Mouse (Mus musculus): ENCODE results near the gene Ndufa13. TPM values are rescaled to one million over a fixed set of nuclear protein-coding genes. Genes with fewer than 3 reads are reported as not detected.
A peak's percentile ranks its signal among the peaks of the same experiment; 100 is the strongest.

Gene Ndufa13
- polyA plus RNA-seq, 1 experiment: 184 TPM

- H3K27ac ChIP-seq (ENCODE audit: insufficient read depth, low read length): no peak overlapping the region
- TF ChIP-seq POLR2A (IDR thresholded peaks at IDR 0.05; ENCODE audit: extremely low read depth, insufficient read depth, low read length) (no peak), CTCF (IDR thresholded peaks at IDR 0.05; ENCODE audit: extremely low read depth, insufficient read depth, low read length) (no peak)
- H3K4me3 ChIP-seq (ENCODE audit: insufficient read depth, low read length): no peak overlapping the region
- peaks cover 12% of the 10 kb centered on the region for H3K4me1 ChIP-seq (ENCODE audit: control insufficient read depth, insufficient read depth, low read length)
Measured at GRCm38 (mm10) chr8:69897857-69898256, 4.5 kb downstream of the Ndufa13 start.

- no peak for TF ChIP-seq CTCF (IDR thresholded peaks at IDR 0.05; ENCODE audit: extremely low read depth, insufficient read depth, low read length)
- TF ChIP-seq POLR2A (IDR thresholded peaks at IDR 0.05; ENCODE audit: extremely low read depth, insufficient read depth, low read length): no peak
- Histone ChIP-seq H3K4me3 (ENCODE audit: insufficient read depth, low read length) (no peak overlapping the region), H3K27ac (ENCODE audit: insufficient read depth, low read length) (no peak overlapping the region), H3K4me1 (ENCODE audit: control insufficient read depth, insufficient read depth, low read length) (peaks cover 9% of the 10 kb centered on the region)
Measured at GRCm38 (mm10) chr8:69895772-69896451, 6.4 kb downstream of the Ndufa13 start.

DNA sequence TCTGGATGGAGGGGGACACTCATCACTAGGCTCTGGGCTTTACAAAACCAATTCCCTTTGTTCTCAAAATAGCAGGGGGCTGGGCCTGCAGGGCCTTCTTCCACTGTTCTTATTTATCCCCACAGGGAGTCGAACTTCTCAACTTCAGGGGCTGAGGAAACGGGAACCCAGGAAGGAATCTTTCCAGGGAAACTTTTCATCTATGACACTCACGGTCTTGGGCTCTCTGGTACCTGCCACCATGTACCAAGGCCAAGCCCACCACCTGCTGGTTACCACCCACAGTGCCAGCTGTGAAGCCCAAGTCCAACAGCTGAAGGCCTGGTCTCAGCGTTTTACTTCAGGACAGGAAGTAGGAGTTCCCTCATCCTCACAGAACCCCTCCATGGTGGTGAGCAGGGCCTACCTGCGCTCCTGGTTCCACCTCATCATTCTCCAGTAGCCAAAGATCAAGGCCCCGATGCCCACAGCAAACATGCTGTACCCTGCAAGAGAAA, 7.5 kb downstream of the Ndufa13 start:
- no peak overlapping the region for H3K4me3 ChIP-seq (ENCODE audit: insufficient read depth, low read length)
- no peak overlapping the region for H3K27ac ChIP-seq (ENCODE audit: insufficient read depth, low read length)
- H3K4me1 ChIP-seq (ENCODE audit: control insufficient read depth, insufficient read depth, low read length): peaks cover 4% of the 10 kb centered on the region
- TF ChIP-seq POLR2A (IDR thresholded peaks at IDR 0.05; ENCODE audit: extremely low read depth, insufficient read depth, low read length): no peak
- TF ChIP-seq CTCF (IDR thresholded peaks at IDR 0.05; ENCODE audit: extremely low read depth, insufficient read depth, low read length): no peak

DNA sequence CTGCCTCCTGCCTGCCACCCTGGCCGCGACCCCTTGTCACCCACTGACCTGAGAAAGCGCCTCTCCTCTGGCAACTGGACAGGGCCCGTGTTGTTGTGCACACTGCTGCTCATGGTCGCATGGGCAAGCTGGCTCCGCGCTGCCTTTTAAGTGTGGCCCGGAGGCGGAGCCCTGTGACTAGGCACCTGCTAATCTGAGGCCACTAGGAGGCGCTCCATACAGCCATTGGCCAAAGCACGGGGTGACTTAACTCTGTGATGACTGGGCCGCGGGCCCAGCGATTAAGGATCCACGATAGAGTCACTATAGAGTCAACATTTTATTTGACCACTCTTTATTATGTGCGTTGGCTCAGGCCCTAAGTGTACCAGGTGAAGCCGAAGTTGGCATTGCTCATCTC, 8.5 kb downstream of the Ndufa13 start:
- H3K4me3 ChIP-seq (ENCODE audit: insufficient read depth, low read length): no peak overlapping the region
- peaks cover 4% of the 10 kb centered on the region for H3K4me1 ChIP-seq (ENCODE audit: control insufficient read depth, insufficient read depth, low read length)
- H3K27ac ChIP-seq (ENCODE audit: insufficient read depth, low read length): no peak overlapping the region
- TF ChIP-seq POLR2A (IDR thresholded peaks at IDR 0.05; ENCODE audit: extremely low read depth, insufficient read depth, low read length) (no peak), CTCF (IDR thresholded peaks at IDR 0.05; ENCODE audit: extremely low read depth, insufficient read depth, low read length) (peak; percentile 37)

DNA sequence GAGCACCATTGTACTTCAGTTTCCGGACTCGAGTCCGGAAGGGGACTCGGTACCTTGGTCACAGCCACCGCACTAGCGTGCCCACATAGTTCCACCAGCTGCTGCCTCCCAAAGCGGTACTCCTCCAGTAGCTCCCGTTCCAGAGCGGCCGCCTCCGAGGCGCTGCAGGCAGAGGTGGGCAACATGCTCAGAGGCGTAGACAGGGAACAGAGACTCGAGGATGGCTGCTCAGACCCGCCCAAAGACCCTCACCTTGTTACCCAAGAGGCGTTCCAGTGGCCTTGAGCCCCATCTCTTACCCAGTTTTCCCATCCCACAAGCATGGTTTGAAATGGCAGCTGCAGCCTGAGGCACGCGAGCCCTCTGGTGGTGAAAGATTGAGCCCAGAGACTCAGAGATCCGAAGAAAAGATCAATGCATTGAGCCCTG, 11.5 kb downstream of the Ndufa13 start:
- H3K27ac ChIP-seq (ENCODE audit: insufficient read depth, low read length): no peak overlapping the region
- no peak overlapping the region for H3K4me3 ChIP-seq (ENCODE audit: insufficient read depth, low read length)
- TF ChIP-seq CTCF (IDR thresholded peaks at IDR 0.05; ENCODE audit: extremely low read depth, insufficient read depth, low read length) (peak; percentile 64), POLR2A (IDR thresholded peaks at IDR 0.05; ENCODE audit: extremely low read depth, insufficient read depth, low read length) (no peak)
- H3K4me1 ChIP-seq (ENCODE audit: control insufficient read depth, insufficient read depth, low read length): no peaks in the 10 kb centered on the region; the same call in none of the 2 replicates

- Histone ChIP-seq H3K4me3 (ENCODE audit: insufficient read depth, low read length) (no peak overlapping the region; the same call in 1 of the 2 replicates), H3K27ac (ENCODE audit: insufficient read depth, low read length) (no peak overlapping the region), H3K4me1 (ENCODE audit: control insufficient read depth, insufficient read depth, low read length) (no peaks in the 10 kb centered on the region; the same call in 1 of the 2 replicates)
- TF ChIP-seq POLR2A (IDR thresholded peaks at IDR 0.05; ENCODE audit: extremely low read depth, insufficient read depth, low read length) (no peak), CTCF (IDR thresholded peaks at IDR 0.05; ENCODE audit: extremely low read depth, insufficient read depth, low read length) (no peak)
Measured at GRCm38 (mm10) chr8:69888902-69889301, 13.5 kb downstream of the Ndufa13 start.

DNA sequence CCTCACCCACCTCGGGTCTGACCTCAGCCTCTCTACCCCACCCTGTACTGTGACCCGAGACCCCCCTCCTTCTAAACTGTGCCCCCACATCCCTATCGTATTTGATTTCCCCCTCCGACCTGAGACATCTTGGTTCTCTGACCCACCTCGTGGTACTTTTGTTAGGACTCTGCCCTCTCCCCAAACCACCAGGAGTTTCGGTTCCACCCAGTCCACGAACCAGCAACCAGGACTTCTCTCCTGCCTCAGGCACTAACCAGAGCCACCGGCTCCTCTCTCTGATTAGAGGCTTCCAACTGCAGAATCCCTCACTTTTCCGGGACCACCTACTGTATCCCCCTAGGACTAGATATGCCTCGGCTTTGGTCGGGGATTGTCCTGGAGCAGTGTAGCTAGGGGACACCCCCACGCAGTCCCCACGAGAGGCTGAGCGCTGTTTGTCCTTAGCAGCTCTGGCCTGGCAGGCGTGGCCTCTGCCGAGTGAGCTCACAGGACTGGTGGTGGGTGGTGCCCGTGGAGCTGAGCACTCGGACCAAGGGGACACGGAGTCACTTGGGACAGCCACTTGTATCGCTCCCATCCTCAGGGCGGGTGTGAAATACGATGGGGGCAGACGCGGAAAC, 14.0 kb downstream of the Ndufa13 start:
- Histone ChIP-seq H3K4me1 (ENCODE audit: control insufficient read depth, insufficient read depth, low read length) (no peaks in the 10 kb centered on the region; the same call in 1 of the 2 replicates), H3K4me3 (ENCODE audit: insufficient read depth, low read length) (no peak overlapping the region; the same call in 1 of the 2 replicates), H3K27ac (ENCODE audit: insufficient read depth, low read length) (no peak overlapping the region)
- TF ChIP-seq CTCF (IDR thresholded peaks at IDR 0.05; ENCODE audit: extremely low read depth, insufficient read depth, low read length): no peak
- TF ChIP-seq POLR2A (IDR thresholded peaks at IDR 0.05; ENCODE audit: extremely low read depth, insufficient read depth, low read length): no peak

DNA sequence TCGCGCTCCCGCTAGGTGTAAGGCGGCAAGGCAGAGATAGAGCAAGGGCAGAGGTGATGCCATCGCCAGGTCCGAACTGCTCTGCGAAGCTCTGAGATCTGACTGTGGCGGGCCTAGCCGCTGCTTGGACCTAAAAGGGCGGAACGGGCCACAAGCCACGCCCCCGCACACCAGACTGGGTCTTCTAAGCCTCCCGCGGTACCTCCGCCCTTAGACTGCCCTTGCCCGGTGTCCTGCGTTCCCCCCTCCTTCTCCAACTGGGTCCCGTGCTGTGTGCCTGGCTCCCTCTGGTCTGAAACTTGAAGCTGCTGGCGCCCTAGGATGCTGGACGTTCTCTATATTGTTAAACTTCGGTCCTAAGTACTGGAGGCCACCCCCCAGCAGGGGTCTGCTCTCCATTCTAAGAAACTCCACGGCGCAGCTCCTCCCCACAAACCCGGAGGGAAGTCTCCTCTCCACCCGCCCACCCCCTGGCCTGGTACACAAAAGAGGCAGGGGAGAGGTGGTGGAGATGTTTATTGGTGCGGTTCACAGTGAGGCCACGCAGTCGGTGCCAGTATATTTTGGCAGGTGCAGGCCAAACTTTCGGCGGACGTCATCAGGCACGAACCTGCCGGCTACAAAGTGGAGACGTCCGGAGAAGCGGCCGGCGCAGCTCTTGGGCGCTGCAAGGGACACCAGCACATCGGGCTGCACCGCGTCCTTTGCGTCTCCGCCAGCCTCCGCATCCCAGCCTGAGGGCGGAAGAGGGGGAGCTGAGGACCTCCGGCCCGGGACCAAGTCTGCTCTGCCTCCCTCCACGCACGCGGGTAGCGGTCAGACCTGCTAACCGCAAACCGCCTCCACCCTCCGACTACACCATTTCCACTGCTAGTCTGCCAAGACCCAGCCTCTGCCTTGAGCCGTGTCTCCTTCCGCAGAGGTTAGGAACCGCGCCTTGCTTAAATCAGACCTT, 14.8 kb downstream of the Ndufa13 start, which contains the start of gene Cilp2:
Gene Cilp2, minus strand, starts transcription at position 399 of the 955 bp plus-strand sequence.
- Histone ChIP-seq H3K27ac (ENCODE audit: insufficient read depth, low read length) (no peak within 1 kb of the TSS), H3K4me1 (ENCODE audit: control insufficient read depth, insufficient read depth, low read length) (no peaks in the 10 kb centered on the region; the same call in 1 of the 2 replicates), H3K4me3 (ENCODE audit: insufficient read depth, low read length) (no peak within 1 kb of the TSS; the same call in 1 of the 2 replicates)
- TF ChIP-seq POLR2A (IDR thresholded peaks at IDR 0.05; ENCODE audit: extremely low read depth, insufficient read depth, low read length): no peak
- no peak for TF ChIP-seq CTCF (IDR thresholded peaks at IDR 0.05; ENCODE audit: extremely low read depth, insufficient read depth, low read length)

DNA sequence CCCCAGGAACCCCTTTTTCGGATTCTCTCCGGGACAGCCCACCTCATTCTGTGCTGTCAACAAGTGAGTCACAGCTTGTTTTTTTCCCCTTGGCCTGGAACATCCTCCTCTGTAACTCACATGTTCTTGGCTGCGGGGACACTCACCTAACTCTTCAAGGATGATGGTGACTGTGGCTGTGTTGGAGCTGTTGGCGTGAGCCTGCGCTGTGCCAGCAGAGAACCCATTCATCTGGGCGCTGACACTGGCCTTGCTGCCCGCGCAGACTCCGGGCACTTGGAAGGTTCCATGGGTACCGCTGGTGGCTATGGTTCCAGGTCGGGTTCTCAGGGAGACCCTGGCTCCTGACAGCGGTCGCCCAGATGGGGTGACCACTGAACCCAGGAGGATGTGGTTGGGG, 18.2 kb downstream of the Ndufa13 start:
- no peak overlapping the region for H3K27ac ChIP-seq (ENCODE audit: insufficient read depth, low read length)
- TF ChIP-seq CTCF (IDR thresholded peaks at IDR 0.05; ENCODE audit: extremely low read depth, insufficient read depth, low read length): no peak
- TF ChIP-seq POLR2A (IDR thresholded peaks at IDR 0.05; ENCODE audit: extremely low read depth, insufficient read depth, low read length): no peak
- H3K4me3 ChIP-seq (ENCODE audit: insufficient read depth, low read length): no peak overlapping the region
- no peaks in the 10 kb centered on the region for H3K4me1 ChIP-seq (ENCODE audit: control insufficient read depth, insufficient read depth, low read length)
